Mouse (Mus musculus): Measurements from ENCODE around the gene Tbxa2r. TPM values are rescaled to one million over a fixed set of nuclear protein-coding genes. Genes with fewer than 3 reads are reported as not detected.

Tbxa2r gene
- polyA plus RNA-seq, 1 experiment, result 9.3 TPM

DNA sequence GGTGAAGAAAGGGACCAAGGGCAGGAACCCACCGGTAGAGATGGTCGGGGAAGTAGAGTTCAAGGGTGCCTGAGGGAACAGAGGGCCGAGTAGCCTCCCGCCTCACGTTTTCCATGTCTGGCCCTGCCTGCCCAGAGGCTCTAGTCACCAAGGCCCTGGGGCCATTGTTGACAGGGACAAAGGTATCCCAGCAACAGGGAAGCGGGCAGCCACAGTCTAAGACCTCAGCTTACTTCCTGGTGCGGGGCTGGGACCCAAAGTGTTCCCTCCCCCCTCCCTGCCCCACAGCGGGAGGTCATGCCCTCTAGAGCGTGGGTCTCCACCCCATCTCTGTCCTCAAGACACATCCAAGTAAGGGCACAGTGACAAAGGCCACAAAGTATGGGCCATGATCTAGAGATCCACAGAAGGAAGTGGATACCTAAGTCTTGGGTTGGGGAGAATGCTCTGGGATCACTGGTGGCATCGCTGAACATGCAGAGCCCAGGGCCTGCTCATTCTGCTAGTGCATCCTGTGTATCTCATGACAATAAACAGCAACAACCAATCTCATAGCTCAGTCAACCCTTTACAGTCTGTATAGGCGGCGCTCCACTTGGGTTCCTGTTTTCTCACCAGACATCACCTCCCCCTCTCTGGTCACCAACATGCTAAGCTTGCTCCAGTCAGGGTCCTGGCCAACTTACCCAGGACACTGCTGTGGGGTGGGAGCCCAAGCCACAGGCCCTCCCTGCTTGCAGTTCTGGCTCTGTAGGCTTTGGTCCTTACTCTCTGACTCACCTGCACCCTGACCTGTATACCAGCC is 37.3 kb downstream of the Tbxa2r start, which contains the start of gene 4930404N11Rik:
Gene 4930404N11Rik, minus strand, starts transcription at position 145 of the 805 bp plus-strand sequence.
- DNase-seq (ENCODE audit: low read depth), result no peak

- no peak for DNase-seq (ENCODE audit: low read depth)
These were observed 38.1 kb downstream of the Tbxa2r start for GRCm38 (mm10) chr10:81366477-81367206.

DNA sequence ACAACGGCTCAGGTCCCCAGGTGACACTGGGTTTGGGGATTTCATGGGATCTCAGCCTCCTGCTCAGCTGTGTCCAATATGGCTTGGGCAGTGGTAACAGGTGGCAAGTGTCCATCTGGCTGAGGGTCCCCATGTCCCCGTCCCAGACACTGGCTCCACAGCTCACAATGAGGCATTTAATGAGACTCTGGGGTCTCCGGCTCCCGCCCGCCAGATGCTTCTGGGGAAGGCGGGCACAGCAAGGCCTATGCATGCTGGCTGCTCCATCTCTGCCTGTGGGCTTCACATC is 38.6 kb downstream of the Tbxa2r start:
- no peak for DNase-seq (ENCODE audit: low read depth)

DNA sequence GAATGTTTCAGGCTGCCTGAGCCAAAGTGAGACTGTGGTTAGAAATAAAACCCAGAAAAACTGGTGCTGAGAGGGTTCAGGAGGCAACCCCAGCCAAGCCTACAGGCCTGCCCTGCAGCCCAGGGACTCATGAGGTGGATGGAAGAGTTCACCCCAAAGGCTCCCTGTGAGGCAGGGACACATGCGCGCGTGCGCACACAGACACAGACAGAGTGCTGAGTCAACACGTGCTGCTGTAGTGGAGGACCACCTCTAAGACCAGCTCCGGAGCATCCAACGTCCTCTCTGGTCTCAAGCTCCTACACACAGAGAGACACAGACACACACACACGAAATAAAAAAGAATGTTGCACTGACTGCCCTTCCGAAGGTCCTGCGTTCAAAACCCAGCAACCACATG is 46.8 kb downstream of the Tbxa2r start:
- DNase-seq (ENCODE audit: low read depth), result no peak

- no peak for DNase-seq (ENCODE audit: low read depth)
These were observed 48.2 kb downstream of the Tbxa2r start for GRCm38 (mm10) chr10:81376561-81377361.

DNA sequence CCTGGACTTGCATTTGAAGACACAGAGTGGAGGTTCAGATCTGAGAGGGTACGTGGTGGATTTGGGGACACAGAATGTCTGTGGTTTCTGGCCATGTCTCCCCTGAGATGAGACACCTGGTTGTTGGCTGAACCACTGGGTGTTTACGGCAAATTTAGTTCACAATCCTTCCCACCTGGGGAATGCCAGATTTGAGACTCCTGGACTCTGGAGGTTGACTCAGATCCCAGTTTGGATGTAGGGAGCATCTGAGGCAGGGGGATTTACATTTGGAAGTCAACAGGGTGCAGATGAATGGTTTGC is 48.8 kb downstream of the Tbxa2r start:
- no peak for DNase-seq (ENCODE audit: low read depth)

GRCm38 (mm10) chr10:81377793-81378552 is 49.4 kb downstream of the Tbxa2r start, which contains the start of gene Fzr1:
Fzr1 (minus strand) TSS chr10:81378516.
- no peak for DNase-seq (ENCODE audit: low read depth)

GRCm38 (mm10) chr10:81378553-81379182 is 50.1 kb downstream of the Tbxa2r start:
- DNase-seq (ENCODE audit: low read depth), result peak; percentile 91

DNA sequence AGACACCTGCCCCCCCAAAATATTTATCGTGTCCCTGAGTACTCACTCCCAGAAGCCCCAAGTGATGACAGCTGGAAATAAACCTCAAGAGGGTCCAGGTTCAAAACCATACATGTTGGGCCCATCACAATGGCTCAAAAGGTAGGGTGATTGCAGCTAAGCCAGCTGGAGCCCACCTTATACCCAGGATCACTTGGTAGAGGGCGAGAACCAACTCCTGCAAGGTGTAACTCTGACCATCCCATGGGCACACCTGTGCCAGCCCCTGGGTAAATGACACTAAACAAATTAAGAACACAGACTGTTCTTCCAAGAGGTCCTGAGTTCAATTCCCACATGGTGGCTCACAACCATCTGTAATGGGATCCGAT is 50.6 kb downstream of the Tbxa2r start:
- DNase-seq (ENCODE audit: low read depth), result no peak

DNA sequence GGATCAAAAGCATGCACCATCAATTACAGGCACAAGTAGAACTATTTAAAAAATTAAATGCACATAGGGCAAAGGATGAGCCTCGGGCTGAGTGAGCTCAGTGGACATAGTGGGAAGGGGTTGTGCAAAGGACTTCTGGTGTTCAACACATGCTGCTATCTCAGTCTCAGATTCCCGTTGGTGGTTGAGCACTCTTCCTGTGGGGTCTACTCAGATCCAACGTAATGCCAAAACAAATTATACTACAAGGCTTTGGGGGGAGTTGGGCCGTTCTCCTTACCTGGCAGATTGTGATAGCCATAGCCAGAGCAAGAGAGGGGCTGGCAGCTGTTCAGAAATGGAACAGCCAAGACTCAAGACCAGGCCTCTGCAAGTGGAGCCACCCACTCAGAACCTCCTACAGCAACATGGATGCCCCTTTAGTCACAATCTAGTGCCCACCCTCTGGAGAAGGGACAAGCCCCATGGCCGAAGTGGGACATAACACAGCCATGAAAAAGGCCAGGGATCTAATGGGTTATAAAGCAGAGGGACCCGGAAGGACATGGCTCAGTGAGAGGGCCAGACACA is 51.4 kb downstream of the Tbxa2r start:
- no peak for DNase-seq (ENCODE audit: low read depth)

- DNase-seq (ENCODE audit: low read depth), result no peak
These were observed 53.5 kb downstream of the Tbxa2r start for GRCm38 (mm10) chr10:81382039-81382438.

- DNase-seq (ENCODE audit: low read depth), result peak; percentile 86
These were observed 55.5 kb downstream of the Tbxa2r start, which contains the start of the genes Dohh and Gm48551 for GRCm38 (mm10) chr10:81383802-81384604. Dohh (plus strand) TSS chr10:81384428. Gm48551 (plus strand) TSS chr10:81384466.

- DNase-seq (ENCODE audit: low read depth), result no peak
These were observed 56.1 kb downstream of the Tbxa2r start for GRCm38 (mm10) chr10:81384605-81384982.

Other genes with a start within 250 kb of the Tbxa2r start
- 0.41 and 0.61 TPM in 2 replicates for gene Creb3l3, start 229.9 kb upstream of the Tbxa2r start, polyA plus RNA-seq (2012; rRNA removed)
- 132 and 176 TPM in 2 replicates for gene Map2k2, start 222.8 kb upstream of the Tbxa2r start, polyA plus RNA-seq (2012; rRNA removed)
- 30.0 and 49.1 TPM in 2 replicates for gene Zbtb7a, start 193.5 kb upstream of the Tbxa2r start, polyA plus RNA-seq (2012; rRNA removed)
- 31.5 and 32.8 TPM in 2 replicates for gene Pias4, start 160.8 kb upstream of the Tbxa2r start, polyA plus RNA-seq (2012; rRNA removed)
- 1,971 and 2,241 TPM in 2 replicates for gene Eef2, start 152.1 kb upstream of the Tbxa2r start, polyA plus RNA-seq (2012; rRNA removed)
- 76.3 and 81.7 TPM in 2 replicates for gene Dapk3, start 145.7 kb upstream of the Tbxa2r start, polyA plus RNA-seq (2012; rRNA removed)
- not detected in 2 replicates for gene 4930442H23Rik, start 144.9 kb upstream of the Tbxa2r start, polyA plus RNA-seq (2012; rRNA removed)
- not detected in 2 replicates for gene Nmrk2, start 126.7 kb upstream of the Tbxa2r start, polyA plus RNA-seq (2012; rRNA removed)
- 0.03 TPM in 1 of 2 replicates, not detected in the other for gene Atcay, start 97.9 kb upstream of the Tbxa2r start, polyA plus RNA-seq (2012; rRNA removed)
- gene Zfr2, start 95.6 kb upstream of the Tbxa2r start, polyA plus RNA-seq (2012; rRNA removed), result 17.9 and 20.9 TPM in 2 replicates
- gene Matk, start 75.8 kb upstream of the Tbxa2r start, polyA plus RNA-seq (2012; rRNA removed), result 3.1 and 4.7 TPM in 2 replicates
- gene Mrpl54, start 61.8 kb upstream of the Tbxa2r start, polyA plus RNA-seq (2012; rRNA removed), result 65.7 and 72.8 TPM in 2 replicates
- 61.1 and 77.4 TPM in 2 replicates for gene Apba3, start 61.8 kb upstream of the Tbxa2r start, polyA plus RNA-seq (2012; rRNA removed)
- 21.4 and 29.9 TPM in 2 replicates for gene Tjp3, start 37.1 kb upstream of the Tbxa2r start, polyA plus RNA-seq (2012; rRNA removed)
- 57.9 and 58.4 TPM in 2 replicates for gene Pip5k1c, start 35.8 kb upstream of the Tbxa2r start, polyA plus RNA-seq (2012; rRNA removed)
- gene Cactin, start 7.6 kb upstream of the Tbxa2r start, polyA plus RNA-seq (2012; rRNA removed), result 24.8 and 25.0 TPM in 2 replicates
- gene Gipc3, start 14.5 kb downstream of the Tbxa2r start, polyA plus RNA-seq (2012; rRNA removed), result 1.4 and 1.7 TPM in 2 replicates
- gene Hmg20b, start 21.7 kb downstream of the Tbxa2r start, polyA plus RNA-seq (2012; rRNA removed), result 60.3 and 76.7 TPM in 2 replicates
- 29.8 and 39.5 TPM in 2 replicates for gene Mfsd12, start 28.8 kb downstream of the Tbxa2r start, polyA plus RNA-seq (2012; rRNA removed)
- 1.7 and 2.0 TPM in 2 replicates for gene 4930404N11Rik, start 37.1 kb downstream of the Tbxa2r start, polyA plus RNA-seq (2012; rRNA removed)
- gene Fzr1, start 49.8 kb downstream of the Tbxa2r start, polyA plus RNA-seq (2012; rRNA removed), result 48.7 and 59.7 TPM in 2 replicates
- 93.9 and 96.3 TPM in 2 replicates for gene Dohh, start 55.7 kb downstream of the Tbxa2r start, polyA plus RNA-seq (2012; rRNA removed)
- 3.3 and 4.2 TPM in 2 replicates for gene Gm48551, start 55.7 kb downstream of the Tbxa2r start, polyA plus RNA-seq (2012; rRNA removed)
- gene Gm48552, start 60.3 kb downstream of the Tbxa2r start, polyA plus RNA-seq (2012; rRNA removed), result 3.1 and 5.6 TPM in 2 replicates
- gene Smim24, start 64.3 kb downstream of the Tbxa2r start, polyA plus RNA-seq (2012; rRNA removed), result 28.6 and 32.6 TPM in 2 replicates
- gene Nfic, start 126.9 kb downstream of the Tbxa2r start, polyA plus RNA-seq (2012; rRNA removed), result 33.6 and 61.6 TPM in 2 replicates
- gene Celf5, start 154.0 kb downstream of the Tbxa2r start, polyA plus RNA-seq (2012; rRNA removed), result 0.27 and 0.67 TPM in 2 replicates
- 115 and 131 TPM in 2 replicates for gene Ncln, start 167.7 kb downstream of the Tbxa2r start, polyA plus RNA-seq (2012; rRNA removed)
- 2.8 and 3.5 TPM in 2 replicates for gene S1pr4, start 171.4 kb downstream of the Tbxa2r start, polyA plus RNA-seq (2012; rRNA removed)
- 3.3 and 4.7 TPM in 2 replicates for gene Gna15, start 195.5 kb downstream of the Tbxa2r start, polyA plus RNA-seq (2012; rRNA removed)
- 202 and 223 TPM in 2 replicates for gene Gna11, start 216.5 kb downstream of the Tbxa2r start, polyA plus RNA-seq (2012; rRNA removed)
- 651 and 877 TPM in 2 replicates for gene Aes, start 230.8 kb downstream of the Tbxa2r start, polyA plus RNA-seq (2012; rRNA removed)
- gene Tle2, start 245.8 kb downstream of the Tbxa2r start, polyA plus RNA-seq (2012; rRNA removed), result 75.0 and 107 TPM in 2 replicates

All from gonadal fat pad, adult 2 months (tissue).